Mouse (Mus musculus) cortical plate, adult 2 months (tissue): ENCODE results near the gene Tmc6.

ENCODE experiments used
- CTCF ChIP-seq: fragments of 200-500 bp; IDR thresholded peaks from 2 replicates; pipeline ENCODE4 v1.5.1; 2011; ENCODE audit warnings: mild to moderate bottlenecking, control low read depth, low read length; ENCODE audit not compliant: insufficient read depth; ENCODE audit errors: extremely low read depth
- POLR2A ChIP-seq: fragments of 200-500 bp; IDR thresholded peaks from 2 replicates; pipeline ENCODE4 v1.6.1; 2011; ENCODE audit warnings: mild to moderate bottlenecking, low read length, control low read depth; ENCODE audit not compliant: insufficient read depth; ENCODE audit errors: extremely low read depth

GRCm38 (mm10) chr11:117743454-117744030, 38.5 kb downstream of the Tmc6 start:
- TF ChIP-seq CTCF (no peak), POLR2A (no peak)
